Mouse (Mus musculus): ENCODE results near the gene Kcnh6. TPM values are rescaled to one million over a fixed set of nuclear protein-coding genes. Genes with fewer than 3 reads are reported as not detected.

The Kcnh6 gene
- polyA plus RNA-seq (2021; fragmentation: Nextera tagmentation), result 0.92 and 1.1 TPM in 2 replicates
- long read RNA-seq, experiment 1, partial matches to known transcripts, result 3 of 17 reads
- long read RNA-seq, experiment 1, other reads (novel, unspliced or antisense), result 14 of 17 reads
- long read RNA-seq, experiment 2, partial matches to known transcripts, result 0 of 4 reads
- long read RNA-seq, experiment 2, other reads (novel, unspliced or antisense), result 4 of 4 reads

GRCm38 (mm10) chr11:106007821-106008220 is at the start of gene Kcnh6:
Gene Kcnh6, plus strand, starts transcription at chr11:106008124.

GRCm38 (mm10) chr11:105967741-105968574 is 40.0 kb upstream of the Kcnh6 start, which contains the start of gene Ace:
Gene Ace, plus strand, starts transcription at chr11:105967945.

GRCm38 (mm10) chr11:105994375-105994774 is 13.5 kb upstream of the Kcnh6 start, which contains the start of gene Ace3:
Gene Ace3, plus strand, starts transcription at chr11:105994675.

GRCm38 (mm10) chr11:106036548-106037417 is 28.9 kb downstream of the Kcnh6 start, which contains the start of gene Dcaf7:
Gene Dcaf7, plus strand, starts transcription at chr11:106036872.

GRCm38 (mm10) chr11:106065923-106066571 is 58.1 kb downstream of the Kcnh6 start, which contains the start of gene Taco1:
Gene Taco1, plus strand, starts transcription at chr11:106066061.

Other genes with a start within 250 kb of the Kcnh6 start
- gene Cyb561, start 54.8 kb upstream of the Kcnh6 start, polyA plus RNA-seq (2021; fragmentation: Nextera tagmentation), result 74.3 and 82.3 TPM in 2 replicates
- gene Ace, start 40.2 kb upstream of the Kcnh6 start, polyA plus RNA-seq (2021; fragmentation: Nextera tagmentation), result 1.5 and 2.1 TPM in 2 replicates
- not detected in 2 replicates for gene Ace3, start 13.4 kb upstream of the Kcnh6 start, polyA plus RNA-seq (2021; fragmentation: Nextera tagmentation)
- 54.8 and 86.4 TPM in 2 replicates for gene Dcaf7, start 28.7 kb downstream of the Kcnh6 start, polyA plus RNA-seq (2021; fragmentation: Nextera tagmentation)
- gene Taco1, start 57.9 kb downstream of the Kcnh6 start, polyA plus RNA-seq (2021; fragmentation: Nextera tagmentation), result 5.3 and 5.8 TPM in 2 replicates
- 1.2 and 1.7 TPM in 2 replicates for gene Map3k3, start 76.5 kb downstream of the Kcnh6 start, polyA plus RNA-seq (2021; fragmentation: Nextera tagmentation)
- 1.2 and 1.3 TPM in 2 replicates for gene Gm10840, start 152.7 kb downstream of the Kcnh6 start, polyA plus RNA-seq (2021; fragmentation: Nextera tagmentation)
- 118 and 131 TPM in 2 replicates for gene Limd2, start 152.7 kb downstream of the Kcnh6 start, polyA plus RNA-seq (2021; fragmentation: Nextera tagmentation)
- 10.1 and 14.2 TPM in 2 replicates for gene Strada, start 194.0 kb downstream of the Kcnh6 start, polyA plus RNA-seq (2021; fragmentation: Nextera tagmentation)
- 38.3 and 50.3 TPM in 2 replicates for gene Ccdc47, start 208.2 kb downstream of the Kcnh6 start, polyA plus RNA-seq (2021; fragmentation: Nextera tagmentation)
- 20.1 and 21.6 TPM in 2 replicates for gene Ddx42, start 208.8 kb downstream of the Kcnh6 start, polyA plus RNA-seq (2021; fragmentation: Nextera tagmentation)
- 7.4 TPM in 2 replicates for gene Ftsj3, start 248.0 kb downstream of the Kcnh6 start, polyA plus RNA-seq (2021; fragmentation: Nextera tagmentation)
- gene Psmc5, start 248.0 kb downstream of the Kcnh6 start, polyA plus RNA-seq (2021; fragmentation: Nextera tagmentation), result 497 and 551 TPM in 2 replicates

All from left cerebral cortex, adult 6 months (tissue).